Mouse (Mus musculus) lung, embryonic 16.5 days (tissue): Measurements from ENCODE around the gene Rogdi. TPM values are rescaled to one million over a fixed set of nuclear protein-coding genes. Genes with fewer than 3 reads are reported as not detected.

Source experiments
- ATAC-seq: fragments of 200-750 bp; cut with Nextera tagmentation; 2 replicates; pipeline ENCODE4 v1.8.0; 2017; ENCODE audit warnings: low read depth, mild to moderate bottlenecking, moderate library complexity
- H3K27ac ChIP-seq: fragments of 300-500 bp; sonication (generic); 2 replicates; pipeline ENCODE4 v1.5.1; 2014; ENCODE audit warnings: mild to moderate bottlenecking, control low read depth, low read length
- H3K27me3 ChIP-seq: fragments of 300-500 bp; sonication (generic); 2 replicates; pipeline ENCODE4 v1.6.1; 2014; ENCODE audit warnings: low read depth, low read length, mixed read lengths; ENCODE audit not compliant: control insufficient read depth, insufficient read depth
- H3K36me3 ChIP-seq: fragments of 300-500 bp; sonication (generic); 2 replicates; pipeline ENCODE4 v1.6.1; 2014; ENCODE audit warnings: low read length; ENCODE audit not compliant: control insufficient read depth, insufficient read depth
- H3K4me1 ChIP-seq: fragments of 300-500 bp; sonication (generic); replicated peaks from 2 replicates; pipeline ENCODE4 v1.6.1; 2014; ENCODE audit warnings: low read length, mixed read lengths; ENCODE audit not compliant: control insufficient read depth, insufficient read depth
- H3K4me2 ChIP-seq: fragments of 300-500 bp; sonication (generic); 2 replicates; pipeline ENCODE4 v1.6.1; 2014; ENCODE audit warnings: low read depth, low read length, control low read depth
- H3K4me3 ChIP-seq: fragments of 300-500 bp; sonication (generic); 2 replicates; pipeline ENCODE4 v1.5.1; 2014; ENCODE audit warnings: mild to moderate bottlenecking, low read length, control low read depth
- H3K9ac ChIP-seq: fragments of 300-500 bp; sonication (generic); 2 replicates; pipeline ENCODE4 v1.6.1; 2014; ENCODE audit warnings: low read length, control low read depth
- H3K9me3 ChIP-seq: fragments of 300-500 bp; sonication (generic); 2 replicates; pipeline ENCODE4 v1.6.1; 2016; ENCODE audit warnings: low read length; ENCODE audit not compliant: control insufficient read depth
- WGBS: fragments of 180-500 bp; shearing (Covaris S2); extraction: QIAGEN DNeasy Blood & Tissue Kit; methylation state at CpG from one replicate; pipeline ENCODE4 v1.1.7; 2014; 5-methylcytosine and 5-hydroxymethylcytosine counted together
- polyA plus RNA-seq: library from polyadenylated mRNA; unstranded; fragments of >200 nt; fragmentation: Nextera tagmentation; extraction: Ambion mirVana; gene quantifications from 2 replicates; pipeline ENCODE4 v1.2.1, GENCODE M21; 2015

Rogdi gene
- polyA plus RNA-seq, 1 experiment from 2014 or later = 58.8 TPM

- no peak for ATAC-seq
- Histone ChIP-seq H3K4me1 (no peaks in the 10 kb centered on the region), H3K4me2 (no peak overlapping the region), H3K4me3 (no peak overlapping the region), H3K27ac (no peak overlapping the region), H3K27me3 (no peaks in the 10 kb centered on the region), H3K36me3 (peaks cover 77% of the 10 kb centered on the region), H3K9me3 (no peaks in the 10 kb centered on the region), H3K9ac (no peak overlapping the region)
- WGBS = 27% methylated on average over 2 of the region's 2 CpGs
Observed at GRCm38 (mm10) chr16:5029847-5030246, 16.5 kb upstream of the Rogdi start.

- H3K4me3 ChIP-seq = no peak overlapping the region
- H3K4me2 ChIP-seq = no peak overlapping the region
- no peak overlapping the region for H3K27ac ChIP-seq
- WGBS = 90% methylated on average over 3 of the region's 3 CpGs
- H3K4me1 ChIP-seq = no peaks in the 10 kb centered on the region
- no peak overlapping the region for H3K9ac ChIP-seq
- peaks cover 78% of the 10 kb centered on the region for H3K36me3 ChIP-seq
- no peaks in the 10 kb centered on the region for H3K9me3 ChIP-seq
- H3K27me3 ChIP-seq = no peaks in the 10 kb centered on the region
- ATAC-seq = no peak
Observed at GRCm38 (mm10) chr16:5024021-5024420, 10.7 kb upstream of the Rogdi start.

- no peak overlapping the region for H3K4me2 ChIP-seq
- ATAC-seq = no peak
- H3K9me3 ChIP-seq = no peaks in the 10 kb centered on the region
- no peaks in the 10 kb centered on the region for H3K27me3 ChIP-seq
- peaks cover 48% of the 10 kb centered on the region for H3K36me3 ChIP-seq
- H3K27ac ChIP-seq = no peak overlapping the region; the same call in 1 of the 2 replicates
- H3K9ac ChIP-seq = no peak overlapping the region
- H3K4me3 ChIP-seq = no peak overlapping the region
- H3K4me1 ChIP-seq = peaks cover 9% of the 10 kb centered on the region
- 70% methylated on average over 4 of the region's 4 CpGs for WGBS
Observed at GRCm38 (mm10) chr16:5014578-5014977, 1.2 kb upstream of the Rogdi start.

- Histone ChIP-seq H3K9ac (peak overlapping the region; percentile 72), H3K4me3 (peak overlapping the region; percentile 76), H3K4me2 (peak overlapping the region; percentile 81), H3K36me3 (peaks cover 28% of the 10 kb centered on the region), H3K4me1 (peaks cover 9% of the 10 kb centered on the region), H3K27ac (no peak overlapping the region), H3K27me3 (no peaks in the 10 kb centered on the region), H3K9me3 (no peaks in the 10 kb centered on the region)
- 36% methylated on average over 13 of the region's 13 CpGs for WGBS
- ATAC-seq = no peak
Observed at GRCm38 (mm10) chr16:5012036-5013005, 1.0 kb downstream of the Rogdi start.

GRCm38 (mm10) chr16:5011285-5011684 lies 2.1 kb downstream of the Rogdi start:
- 85% methylated on average over 7 of the region's 7 CpGs for WGBS
- H3K4me3 ChIP-seq = no peak overlapping the region

GRCm38 (mm10) chr16:5010371-5010935 lies 2.9 kb downstream of the Rogdi start:
- Histone ChIP-seq H3K27ac (no peak overlapping the region), H3K9me3 (no peaks in the 10 kb centered on the region), H3K9ac (no peak overlapping the region), H3K4me3 (no peak overlapping the region), H3K27me3 (no peaks in the 10 kb centered on the region), H3K36me3 (peaks cover 11% of the 10 kb centered on the region; the same call in 1 of the 2 replicates), H3K4me1 (peaks cover 9% of the 10 kb centered on the region), H3K4me2 (no peak overlapping the region)
- WGBS = 92% methylated on average over 10 of the region's 10 CpGs
- ATAC-seq = no peak

More at GRCm38 (mm10) chr16:5011285-5011684, 2.1 kb downstream of the Rogdi start:
- no peaks in the 10 kb centered on the region for H3K9me3 ChIP-seq
- no peaks in the 10 kb centered on the region for H3K27me3 ChIP-seq
- H3K36me3 ChIP-seq = peaks cover 17% of the 10 kb centered on the region
- H3K4me2 ChIP-seq = no peak overlapping the region
- no peak overlapping the region for H3K9ac ChIP-seq
- ATAC-seq = no peak
- H3K4me1 ChIP-seq = peaks cover 9% of the 10 kb centered on the region
- no peak overlapping the region for H3K27ac ChIP-seq

- H3K27ac ChIP-seq = no peak overlapping the region
- WGBS = 77% methylated on average over 12 of the region's 12 CpGs
- peaks cover 9% of the 10 kb centered on the region for H3K4me1 ChIP-seq
- no peaks in the 10 kb centered on the region for H3K27me3 ChIP-seq
- H3K9ac ChIP-seq = peak overlapping the region; percentile 52; the same call in 1 of the 2 replicates
- peak overlapping the region; percentile 59 for H3K4me2 ChIP-seq
- H3K36me3 ChIP-seq = peaks cover 2% of the 10 kb centered on the region; the same call in 1 of the 2 replicates
- no peak for ATAC-seq
- H3K4me3 ChIP-seq = peak overlapping the region; percentile 43; the same call in 1 of the 2 replicates
- no peaks in the 10 kb centered on the region for H3K9me3 ChIP-seq
Observed at GRCm38 (mm10) chr16:5008076-5008475, 5.3 kb downstream of the Rogdi start.

- Histone ChIP-seq H3K4me3 (peak overlapping the region; percentile 43), H3K4me2 (peak overlapping the region; percentile 59), H3K36me3 (peaks cover 2% of the 10 kb centered on the region; the same call in 1 of the 2 replicates), H3K27ac (no peak overlapping the region), H3K9me3 (no peaks in the 10 kb centered on the region), H3K9ac (peak overlapping the region; percentile 52), H3K27me3 (no peaks in the 10 kb centered on the region), H3K4me1 (peaks cover 4% of the 10 kb centered on the region)
- 18% methylated on average over 6 of the region's 6 CpGs for WGBS
- ATAC-seq = peak; percentile 42
Observed at GRCm38 (mm10) chr16:5007492-5007891, 5.9 kb downstream of the Rogdi start.

- no peak within 1 kb of the TSS for H3K27ac ChIP-seq
- no peaks in the 10 kb centered on the region; the same call in 1 of the 2 replicates for H3K4me1 ChIP-seq
- H3K27me3 ChIP-seq = no peaks in the 10 kb centered on the region
- peaks cover 2% of the 10 kb centered on the region; the same call in 1 of the 2 replicates for H3K36me3 ChIP-seq
- WGBS = 36% methylated on average over 5 of the region's 5 CpGs
- peak within 1 kb of the TSS; percentile 59 for H3K4me2 ChIP-seq
- H3K9ac ChIP-seq = peak within 1 kb of the TSS; percentile 52
- H3K9me3 ChIP-seq = no peaks in the 10 kb centered on the region
- peak within 1 kb of the TSS; percentile 43 for H3K4me3 ChIP-seq
- peak; percentile 86 for ATAC-seq
Observed at GRCm38 (mm10) chr16:5007067-5007466, 6.3 kb downstream of the Rogdi start, which contains the start of gene Smim22. Smim22 (plus strand) TSS chr16:5007288.
